Mouse (Mus musculus) heart, postnatal 0 days (tissue): ENCODE data around the gene Psme4.

Experiments
- CTCF ChIP-seq: IDR thresholded peaks from 2 replicates; pipeline ENCODE4 v1.5.1; 2016; ENCODE audit warnings: antibody characterized with exemption, control low read depth, low read depth
- EP300 ChIP-seq: IDR thresholded peaks from 2 replicates; pipeline ENCODE4 v1.6.1; 2016; ENCODE audit warnings: antibody characterized with exemption, low read depth

DNA sequence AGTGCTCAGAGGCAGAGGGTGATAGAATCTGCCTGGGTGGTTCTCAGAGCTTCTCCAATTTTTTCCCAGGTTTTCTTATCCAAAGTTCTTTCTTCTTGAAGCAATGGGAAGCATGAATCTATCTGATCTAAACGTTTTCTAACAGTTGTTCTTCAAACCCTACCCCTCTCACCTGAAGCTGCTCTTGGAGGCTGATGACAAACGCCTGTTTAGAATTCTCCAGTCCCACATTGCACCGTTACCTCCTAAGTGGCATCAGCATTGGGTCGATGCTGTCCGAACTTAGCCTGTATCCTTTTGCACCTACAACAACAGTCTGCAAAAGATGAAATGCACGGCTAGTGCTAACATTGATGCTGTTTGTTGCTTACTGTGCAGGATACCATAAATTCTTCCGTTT, 10.1 kb upstream of the Psme4 start:
- TF ChIP-seq CTCF (no peak), EP300 (no peak)
